Mouse (Mus musculus): ENCODE results near the gene Ap1g2. TPM values are rescaled to one million over a fixed set of nuclear protein-coding genes. Genes with fewer than 3 reads are reported as not detected.

Ap1g2 gene
- total RNA-seq, 2 experiments from 2014 or later = 0.68 to 23.5 TPM

GRCm38 (mm10) chr14:55114759-55115701 lies 8.6 kb upstream of the Ap1g2 start:
- no peak for ATAC-seq (replicated peaks; ENCODE audit: low FRiP score, poor library complexity, severe bottlenecking)

- no peak for ATAC-seq (replicated peaks; ENCODE audit: low FRiP score, poor library complexity, severe bottlenecking)
Measured at GRCm38 (mm10) chr14:55113975-55114645, 7.7 kb upstream of the Ap1g2 start.

GRCm38 (mm10) chr14:55113351-55113974 lies 7.1 kb upstream of the Ap1g2 start:
- ATAC-seq (replicated peaks; ENCODE audit: low FRiP score, poor library complexity, severe bottlenecking) = no peak

GRCm38 (mm10) chr14:55111720-55112119 lies 5.3 kb upstream of the Ap1g2 start:
- no peak for ATAC-seq (replicated peaks; ENCODE audit: low FRiP score, poor library complexity, severe bottlenecking)

GRCm38 (mm10) chr14:55110076-55110475 lies 3.7 kb upstream of the Ap1g2 start:
- ATAC-seq (replicated peaks; ENCODE audit: low FRiP score, poor library complexity, severe bottlenecking) = no peak

GRCm38 (mm10) chr14:55109048-55109873 lies 2.9 kb upstream of the Ap1g2 start:
- no peak for ATAC-seq (replicated peaks; ENCODE audit: low FRiP score, poor library complexity, severe bottlenecking)

- ATAC-seq (replicated peaks; ENCODE audit: low FRiP score, poor library complexity, severe bottlenecking) = no peak
Measured at GRCm38 (mm10) chr14:55108202-55108870, 1.9 kb upstream of the Ap1g2 start.

GRCm38 (mm10) chr14:55106990-55107389 lies 597 bp upstream of the Ap1g2 start:
- ATAC-seq (replicated peaks; ENCODE audit: low FRiP score, poor library complexity, severe bottlenecking) = no peak

- no peak for ATAC-seq (replicated peaks; ENCODE audit: low FRiP score, poor library complexity, severe bottlenecking)
Measured at GRCm38 (mm10) chr14:55105386-55105785, 1.0 kb downstream of the Ap1g2 start.

- no peak for ATAC-seq (replicated peaks; ENCODE audit: low FRiP score, poor library complexity, severe bottlenecking)
Measured at GRCm38 (mm10) chr14:55104365-55104764, 2.0 kb downstream of the Ap1g2 start.

GRCm38 (mm10) chr14:55102253-55102785 lies 4.1 kb downstream of the Ap1g2 start:
- no peak for ATAC-seq (replicated peaks; ENCODE audit: low FRiP score, poor library complexity, severe bottlenecking)

GRCm38 (mm10) chr14:55101592-55101991 lies 4.8 kb downstream of the Ap1g2 start:
- ATAC-seq (replicated peaks; ENCODE audit: low FRiP score, poor library complexity, severe bottlenecking) = 0 out of 2 replicates have a peak, but pooled peaks have one; percentile 27

- ATAC-seq (replicated peaks; ENCODE audit: low FRiP score, poor library complexity, severe bottlenecking) = no peak
Measured at GRCm38 (mm10) chr14:55098067-55098466, 8.3 kb downstream of the Ap1g2 start.

GRCm38 (mm10) chr14:55097646-55098045 lies 8.7 kb downstream of the Ap1g2 start:
- ATAC-seq (replicated peaks; ENCODE audit: low FRiP score, poor library complexity, severe bottlenecking) = no peak

GRCm38 (mm10) chr14:55096573-55097087 lies 9.8 kb downstream of the Ap1g2 start:
- no peak for ATAC-seq (replicated peaks; ENCODE audit: low FRiP score, poor library complexity, severe bottlenecking)

GRCm38 (mm10) chr14:55095671-55096070 lies 10.7 kb downstream of the Ap1g2 start:
- no peak for ATAC-seq (replicated peaks; ENCODE audit: low FRiP score, poor library complexity, severe bottlenecking)

- ATAC-seq (replicated peaks; ENCODE audit: low FRiP score, poor library complexity, severe bottlenecking) = no peak
Measured at GRCm38 (mm10) chr14:55095263-55095662, 11.1 kb downstream of the Ap1g2 start.

GRCm38 (mm10) chr14:55094704-55095231 lies 11.6 kb downstream of the Ap1g2 start, which contains the start of gene Thtpa:
Thtpa (plus strand) TSS chr14:55094784.
- ATAC-seq (replicated peaks; ENCODE audit: low FRiP score, poor library complexity, severe bottlenecking) = peak; percentile 65

Measured in erythroid progenitor cell, adult 5-6 weeks (primary cell).